Mouse (Mus musculus) ovary, adult 2 months (tissue): ENCODE results near the gene Sema6c. TPM values are rescaled to one million over a fixed set of nuclear protein-coding genes. Genes with fewer than 3 reads are reported as not detected.

Source experiments
- polyA plus RNA-seq: library from polyadenylated mRNA; depleted of rRNA; stranded (reverse); fragments of >200 nt; gene quantifications from 2 replicates; pipeline ENCODE4 v1.2.3, GENCODE M21; 2012; rRNA removed

Gene Sema6c
- polyA plus RNA-seq, result 45.0 and 53.2 TPM in 2 replicates

GRCm38 (mm10) chr3:95159987-95160963 lies at the start of gene Sema6c:
Sema6c (plus strand) TSS chr3:95160457.

GRCm38 (mm10) chr3:95110911-95111726 lies 49.1 kb upstream of the Sema6c start, which contains the start of gene Vps72:
Vps72 (plus strand) TSS chr3:95111022.

GRCm38 (mm10) chr3:95124246-95124645 lies 36.0 kb upstream of the Sema6c start, which contains the start of gene Tmod4:
Tmod4 (plus strand) TSS chr3:95124476.

GRCm38 (mm10) chr3:95133680-95134101 lies 26.6 kb upstream of the Sema6c start, which contains the start of the genes Scnm1 and Lysmd1:
Scnm1 (minus strand) TSS chr3:95134011.
Lysmd1 (plus strand) TSS chr3:95134088.

GRCm38 (mm10) chr3:95141952-95142616 lies 18.2 kb upstream of the Sema6c start, which contains the start of gene Tnfaip8l2:
Tnfaip8l2 (minus strand) TSS chr3:95142360.

GRCm38 (mm10) chr3:95217255-95218134 lies 57.2 kb downstream of the Sema6c start, which contains the start of gene Gabpb2:
Gabpb2 (minus strand) TSS chr3:95217916.

Other genes starting within 250 kb of the Sema6c start
- gene Selenbp1, start 227.4 kb upstream of the Sema6c start, polyA plus RNA-seq, result 95.2 and 101 TPM in 2 replicates
- 22.2 and 27.5 TPM in 2 replicates for gene Rfx5, start 206.4 kb upstream of the Sema6c start, polyA plus RNA-seq
- gene Pi4kb, start 185.7 kb upstream of the Sema6c start, polyA plus RNA-seq, result 45.6 and 48.2 TPM in 2 replicates
- 33.2 and 37.2 TPM in 2 replicates for gene Zfp687, start 145.0 kb upstream of the Sema6c start, polyA plus RNA-seq
- 182 and 241 TPM in 2 replicates for gene Psmd4, start 117.8 kb upstream of the Sema6c start, polyA plus RNA-seq
- gene Pip5k1a, start 53.5 kb upstream of the Sema6c start, polyA plus RNA-seq, result 21.6 and 26.0 TPM in 2 replicates
- gene Vps72, start 49.4 kb upstream of the Sema6c start, polyA plus RNA-seq, result 109 and 113 TPM in 2 replicates
- gene Tmod4, start 36.0 kb upstream of the Sema6c start, polyA plus RNA-seq, result 0.54 and 0.90 TPM in 2 replicates
- gene Scnm1, start 26.4 kb upstream of the Sema6c start, polyA plus RNA-seq, result 27.2 and 45.0 TPM in 2 replicates
- 5.7 and 5.8 TPM in 2 replicates for gene Lysmd1, start 26.4 kb upstream of the Sema6c start, polyA plus RNA-seq
- gene Tnfaip8l2, start 18.1 kb upstream of the Sema6c start, polyA plus RNA-seq, result 9.1 and 13.7 TPM in 2 replicates
- 8.6 and 10.3 TPM in 2 replicates for gene Gabpb2, start 57.5 kb downstream of the Sema6c start, polyA plus RNA-seq
- 36.7 and 47.9 TPM in 2 replicates for gene Cdc42se1, start 68.3 kb downstream of the Sema6c start, polyA plus RNA-seq
- gene Mllt11, start 71.7 kb downstream of the Sema6c start, polyA plus RNA-seq, result 12.2 and 17.0 TPM in 2 replicates
- 0.68 and 1.1 TPM in 2 replicates for gene Gm128, start 81.1 kb downstream of the Sema6c start, polyA plus RNA-seq
- 3.2 and 4.9 TPM in 2 replicates for gene Bnipl, start 90.7 kb downstream of the Sema6c start, polyA plus RNA-seq
- gene Mindy1, start 120.9 kb downstream of the Sema6c start, polyA plus RNA-seq, result 164 and 221 TPM in 2 replicates
- gene Prune1, start 121.6 kb downstream of the Sema6c start, polyA plus RNA-seq, result 21.5 and 27.0 TPM in 2 replicates
- gene Anxa9, start 146.7 kb downstream of the Sema6c start, polyA plus RNA-seq, result 2.6 and 3.0 TPM in 2 replicates
- gene Cers2, start 154.3 kb downstream of the Sema6c start, polyA plus RNA-seq, result 71.0 and 104 TPM in 2 replicates
- gene Setdb1, start 196.7 kb downstream of the Sema6c start, polyA plus RNA-seq, result 14.4 and 18.9 TPM in 2 replicates
- gene 4930558C23Rik, start 242.4 kb downstream of the Sema6c start, polyA plus RNA-seq, result not detected in 2 replicates